Mouse (Mus musculus) spleen, postnatal 14 days (tissue): ENCODE measurements around the gene Klk6.

Source experiments
- DNase-seq, 2 experiments: peaks; one replicate each; pipeline ENCODE4 v3.0.0; 2021 to 2022; ENCODE audit warnings: low spot score in 2 of 2

Klk6 gene

DNA sequence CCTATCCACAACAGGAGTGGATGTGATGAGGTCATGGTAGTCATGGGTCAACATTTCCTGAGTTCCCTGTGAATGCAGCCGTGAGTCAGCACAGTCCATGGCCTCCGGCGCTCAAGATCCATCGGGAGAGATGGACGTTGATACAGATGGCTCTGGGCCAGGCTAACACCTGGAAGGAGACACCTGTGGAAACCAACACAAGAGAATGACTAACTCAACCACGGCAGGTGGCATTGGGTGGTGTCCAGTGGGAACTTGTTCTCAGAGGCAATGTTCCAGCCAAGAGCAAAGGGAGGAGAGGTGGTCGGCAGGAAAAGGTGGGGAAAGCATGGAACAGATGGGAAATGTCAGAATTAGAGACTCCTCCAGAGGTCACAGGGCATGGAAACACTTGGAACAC, 2.7 kb upstream of the Klk6 start:
- no peak for DNase-seq

GRCm38 (mm10) chr7:43826056-43826455, 1.8 kb downstream of the Klk6 start:
- no peak for DNase-seq

- DNase-seq: no peak
These were observed 3.4 kb downstream of the Klk6 start for GRCm38 (mm10) chr7:43827706-43828105.

DNA sequence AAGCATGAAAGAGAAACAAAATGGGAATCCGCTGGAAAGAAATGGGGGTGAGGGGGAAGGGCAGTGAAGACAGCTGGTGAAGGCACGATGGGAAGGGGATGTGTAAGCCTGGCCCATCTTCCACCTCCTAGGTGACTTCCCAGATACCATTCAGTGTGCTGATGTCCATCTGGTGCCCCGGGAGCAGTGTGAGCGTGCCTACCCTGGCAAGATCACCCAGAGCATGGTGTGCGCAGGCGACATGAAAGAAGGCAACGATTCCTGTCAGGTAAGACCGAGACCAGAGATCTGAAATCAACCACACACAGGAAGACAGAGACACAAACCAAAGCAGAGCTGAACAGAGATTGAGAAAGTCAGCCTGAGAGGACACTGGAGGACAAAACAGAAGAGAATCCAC, 4.7 kb downstream of the Klk6 start:
- DNase-seq: no peak

GRCm38 (mm10) chr7:43841701-43842100, 17.4 kb downstream of the Klk6 start, which contains the start of gene Klk5:
Klk5 (plus strand) TSS chr7:43841971.
- no peak for DNase-seq

- DNase-seq: no peak
These were observed 19.5 kb downstream of the Klk6 start for GRCm38 (mm10) chr7:43843801-43844200.

DNA sequence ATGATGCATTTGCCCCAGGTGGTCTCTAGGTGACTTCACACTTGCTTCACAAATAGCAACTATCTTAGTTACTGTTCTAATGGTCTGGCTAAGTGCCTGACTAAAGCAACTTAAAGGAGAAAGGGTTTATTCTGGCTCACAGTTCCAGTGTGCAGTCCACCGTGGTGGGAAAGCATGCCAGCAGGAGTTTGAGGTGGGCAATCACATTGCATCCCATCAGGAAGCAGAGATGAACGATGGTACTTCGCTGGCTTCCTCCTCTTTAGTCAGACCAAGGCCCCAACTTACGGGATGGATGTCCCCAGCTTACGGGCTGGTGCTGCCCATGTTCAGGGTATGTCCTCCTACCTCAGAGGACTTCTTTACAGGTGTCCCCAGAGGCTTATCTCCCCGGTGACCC, 27.3 kb downstream of the Klk6 start:
- no peak for DNase-seq

- no peak for DNase-seq
These were observed 30.5 kb downstream of the Klk6 start for GRCm38 (mm10) chr7:43854642-43855380.

GRCm38 (mm10) chr7:43855709-43856108, 31.4 kb downstream of the Klk6 start:
- DNase-seq: no peak

- DNase-seq: no peak
These were observed 32.0 kb downstream of the Klk6 start for GRCm38 (mm10) chr7:43856307-43856706.

DNA sequence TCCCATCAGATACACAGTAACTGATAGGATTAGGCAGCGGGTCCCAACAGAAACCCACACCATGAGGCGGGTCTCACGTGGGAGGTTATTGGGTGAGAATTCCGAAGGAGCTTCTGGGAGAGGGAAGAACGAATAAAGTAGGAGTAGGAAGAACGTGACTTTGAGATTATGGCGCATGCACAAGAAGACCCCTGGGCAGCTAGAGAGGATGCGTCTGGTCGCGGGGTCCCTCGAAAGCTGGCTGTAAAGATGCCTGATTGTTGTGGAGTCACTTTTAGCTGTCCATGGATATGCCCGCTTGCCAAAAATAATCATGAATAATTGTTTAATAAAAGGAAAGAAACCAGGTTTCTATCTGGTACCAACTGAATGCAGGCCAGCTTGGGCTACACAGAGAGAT, 33.2 kb downstream of the Klk6 start:
- DNase-seq: no peak

DNA sequence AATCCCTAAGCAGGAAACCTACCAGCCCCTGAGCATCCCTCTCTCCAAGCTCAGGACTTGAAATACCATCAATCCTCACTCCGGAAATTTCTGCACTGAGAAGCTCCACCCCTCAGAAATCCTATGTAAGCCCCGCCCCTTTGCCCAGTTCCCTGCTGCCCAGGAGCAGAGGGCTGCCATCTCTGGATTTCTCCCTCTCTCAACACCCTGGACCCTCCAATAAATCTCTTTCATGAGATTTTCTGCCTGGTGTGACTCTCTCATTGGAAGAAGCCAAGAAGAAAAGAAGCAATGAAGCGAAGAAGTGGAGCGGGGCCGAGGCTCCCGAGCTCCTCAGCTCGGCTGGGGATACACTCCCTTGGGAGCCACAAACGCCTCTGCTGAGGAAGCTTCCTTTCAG, 36.1 kb downstream of the Klk6 start:
- no peak for DNase-seq

DNA sequence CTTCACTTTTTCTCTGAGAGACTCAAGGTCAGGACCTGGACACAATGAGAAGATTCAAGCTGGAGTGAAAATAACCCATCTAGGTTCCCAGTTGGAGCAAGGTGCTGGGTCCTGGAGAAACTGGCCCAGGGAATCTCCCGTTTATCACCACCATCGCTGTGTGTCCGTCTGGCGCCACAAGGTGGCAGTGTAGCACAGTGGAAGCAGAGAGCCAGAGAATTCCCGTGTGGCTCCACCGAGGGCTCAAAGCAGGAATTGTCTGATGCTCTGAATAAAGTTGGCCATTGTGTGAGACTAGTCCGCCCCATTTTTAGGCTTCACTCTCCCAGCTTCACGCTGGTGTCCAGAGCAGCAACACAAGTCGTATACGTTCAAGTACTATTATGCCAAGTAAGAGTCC, 48.9 kb downstream of the Klk6 start:
- no peak for DNase-seq

DNA sequence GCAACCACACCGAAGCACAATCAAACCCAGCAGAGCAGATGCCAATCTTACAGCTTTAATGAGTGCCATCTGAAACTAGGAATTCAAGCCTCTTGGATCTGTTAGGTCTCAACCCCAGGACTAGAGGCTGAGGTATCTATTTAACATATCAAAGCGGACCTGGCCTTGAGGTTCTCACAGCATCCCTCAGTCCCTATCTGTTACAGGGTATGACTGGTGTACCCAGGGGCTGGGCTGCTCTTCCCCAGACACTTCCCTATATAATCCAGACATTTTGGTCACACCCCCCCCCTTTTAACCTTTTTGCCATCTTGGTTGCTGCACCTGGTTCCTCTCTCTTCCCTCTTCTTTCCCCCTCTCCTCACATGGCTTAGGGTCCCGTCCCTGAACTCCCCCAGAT, 49.4 kb downstream of the Klk6 start:
- DNase-seq: no peak

GRCm38 (mm10) chr7:43874868-43875375, 50.6 kb downstream of the Klk6 start:
- no peak for DNase-seq

DNA sequence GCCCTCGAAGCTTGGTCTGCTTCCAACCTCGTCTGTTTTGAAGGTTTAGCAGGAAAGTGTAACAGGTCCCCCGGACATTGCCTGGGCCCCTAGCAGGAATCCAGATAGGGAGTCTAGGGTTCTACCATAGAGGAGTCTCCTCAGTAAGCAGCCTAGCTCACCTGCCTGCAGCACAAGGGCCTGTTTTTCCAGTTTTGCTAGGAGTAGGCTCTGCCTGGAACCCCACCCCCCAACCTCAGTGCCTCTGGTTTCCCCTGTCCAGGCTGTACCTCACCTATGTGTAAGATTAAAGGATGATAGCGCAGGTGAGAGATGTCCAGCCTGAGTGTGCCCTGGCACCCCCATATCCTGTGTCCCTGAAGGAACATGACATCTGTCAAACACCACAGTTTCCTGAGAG, 52.1 kb downstream of the Klk6 start:
- no peak for DNase-seq

GRCm38 (mm10) chr7:43878281-43878680, 54.0 kb downstream of the Klk6 start:
- DNase-seq: no peak

GRCm38 (mm10) chr7:43880912-43881311, 56.6 kb downstream of the Klk6 start, which contains the start of gene Klk4:
Klk4 (plus strand) TSS chr7:43881160.
- no peak for DNase-seq
